Comparison of ENCODE assay signal across 12 mouse cellular contexts in the genomic region with DNA sequence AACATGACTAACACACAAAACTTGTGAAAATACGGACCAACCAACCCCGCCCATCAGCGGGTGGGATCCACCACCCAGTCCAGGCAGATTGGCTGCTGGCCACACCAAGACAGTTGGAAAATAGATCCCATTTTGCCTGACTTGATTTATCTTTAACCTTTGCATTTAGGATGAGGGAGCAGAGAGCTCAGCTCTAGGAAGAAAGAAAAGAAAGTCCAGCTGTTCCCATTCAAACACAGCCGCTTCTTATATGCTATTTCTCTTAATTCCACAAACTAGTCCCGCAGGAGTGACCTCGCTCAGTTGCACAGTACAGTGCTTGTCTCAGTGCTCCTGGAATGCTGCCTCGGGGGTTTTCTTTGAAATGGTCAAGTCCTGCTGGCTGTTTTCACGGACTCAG.
A peak's percentile ranks its signal among the peaks of the same experiment; 100 is the strongest.
DNase-seq lines count a peak whose midpoint lies in the region; ATAC-seq lines count a peak whose summit lies in the region.
"Had no signal": no experiment of that assay in that cellular context is flagged by ENCODE, and none has a peak within 500 bp of the region (broad histone marks: within the 10 kb centered on the region; RNA-seq: fewer than 3 reads in every experiment).

No protein-coding gene starts in this region.

- DNase-seq in urinary bladder, postnatal 25 days (ENCODE audit: low spot score) = peak; percentile 31
- no peak for DNase-seq in urinary bladder, postnatal 10 days (ENCODE audit: low spot score)
- peak; percentile 18 for DNase-seq in heart, adult 8-10 months (ENCODE audit: low spot score)
- no peak for DNase-seq in right cerebral cortex, postnatal 25 days
- no peak for DNase-seq in ovary, postnatal 14 days (ENCODE audit: low spot score)
- no peak for DNase-seq in hindbrain, embryonic 10.5 days (ENCODE audit: low spot score)
- DNase-seq: layer of hippocampus, adult 9-11 months; liver had no signal

- peaks cover 10% of the 10 kb centered on the region for H3K4me1 ChIP-seq in lung, embryonic 16.5 days (replicated peaks; ENCODE audit: control insufficient read depth, insufficient read depth, low read length)
- no peaks in the 10 kb centered on the region for H3K4me1 ChIP-seq in hindbrain, embryonic 10.5 days (replicated peaks)
- H3K4me1 ChIP-seq: midbrain, embryonic 15.5 days had no signal

- WGBS in lung, embryonic 16.5 days = 32% methylated on average over 8 of the region's 8 CpGs
- WGBS in hindbrain, embryonic 10.5 days = 73% methylated on average over 8 of the region's 8 CpGs

- peak; percentile 70 for ATAC-seq in lung, embryonic 16.5 days (ENCODE audit: low read depth)
- ATAC-seq: hindbrain, embryonic 16.5 days; midbrain, embryonic 15.5 days had no signal

- no peaks in the 10 kb centered on the region; the same call in 1 of the 2 replicates for H3K9me3 ChIP-seq in lung, embryonic 16.5 days (ENCODE audit: control insufficient read depth, low read length)
- H3K9me3 ChIP-seq in hindbrain, embryonic 10.5 days = no peaks in the 10 kb centered on the region
- H3K9me3 ChIP-seq: G1E; midbrain, embryonic 15.5 days had no signal

- H3K36me3 ChIP-seq in lung, embryonic 16.5 days (ENCODE audit: control insufficient read depth, insufficient read depth, low read length) = no peaks in the 10 kb centered on the region
- H3K36me3 ChIP-seq in hindbrain, embryonic 10.5 days = no peaks in the 10 kb centered on the region
- H3K36me3 ChIP-seq: G1E; midbrain, embryonic 15.5 days had no signal

- H3K27me3 ChIP-seq in lung, embryonic 16.5 days (ENCODE audit: control insufficient read depth, insufficient read depth, low read depth, low read length) = no peaks in the 10 kb centered on the region
- no peaks in the 10 kb centered on the region for H3K27me3 ChIP-seq in hindbrain, embryonic 10.5 days (ENCODE audit: insufficient read depth, poor library complexity, severe bottlenecking)
- H3K27me3 ChIP-seq: midbrain, embryonic 15.5 days had no signal

- no peak overlapping the region for H3K27ac ChIP-seq in lung, embryonic 16.5 days (ENCODE audit: low read length)
- H3K27ac ChIP-seq in hindbrain, embryonic 10.5 days = no peak overlapping the region
- H3K27ac ChIP-seq: midbrain, embryonic 15.5 days had no signal

- no peak overlapping the region for H3K4me3 ChIP-seq in lung, embryonic 16.5 days (ENCODE audit: low read length)
- no peak overlapping the region for H3K4me3 ChIP-seq in hindbrain, embryonic 10.5 days
- H3K4me3 ChIP-seq: midbrain, embryonic 15.5 days had no signal

- 0 out of 2 replicates have a peak overlapping the region, but pooled peaks have one; percentile 13 for H3K4me2 ChIP-seq in lung, embryonic 16.5 days (ENCODE audit: low read depth, low read length)
- H3K4me2 ChIP-seq: midbrain, embryonic 15.5 days had no signal

- no peak overlapping the region for H3K9ac ChIP-seq in lung, embryonic 16.5 days (ENCODE audit: low read length)
- H3K9ac ChIP-seq: midbrain, embryonic 15.5 days had no signal

Comparison
In these comparisons a context has a peak if more than half of its experiments do, and no peak if none do; other contexts are left out.
1. DNase-seq: peak in urinary bladder, postnatal 25 days (single experiment) and heart, adult 8-10 months (single experiment); none in urinary bladder, postnatal 10 days (single experiment), right cerebral cortex, postnatal 25 days (single experiment), ovary, postnatal 14 days (single experiment) and hindbrain, embryonic 10.5 days (single experiment).